Mouse (Mus musculus) erythroblast, embryonic 14.5 days (primary cell): ENCODE measurements around the gene Mpv17l2. TPM values are rescaled to one million over a fixed set of nuclear protein-coding genes. Genes with fewer than 3 reads are reported as not detected.

Experiments used
- H3K27me3 ChIP-seq: 2 replicates; pipeline ENCODE4 v1.6.1; 2012; ENCODE audit warnings: inconsistent platforms; ENCODE audit not compliant: control insufficient read depth
- H3K36me3 ChIP-seq: 2 replicates; pipeline ENCODE4 v1.6.1; 2012; ENCODE audit warnings: mild to moderate bottlenecking, inconsistent platforms; ENCODE audit not compliant: control insufficient read depth
- H3K4me1 ChIP-seq: 2 replicates; pipeline ENCODE4 v1.6.1; 2012; ENCODE audit warnings: inconsistent platforms; ENCODE audit not compliant: control insufficient read depth
- H3K4me3 ChIP-seq: replicated peaks from 2 replicates; pipeline ENCODE3; 2012; ENCODE audit warnings: moderate library complexity, mild to moderate bottlenecking, inconsistent platforms
- H3K9me3 ChIP-seq: 2 replicates; pipeline ENCODE4 v1.6.1; 2012; ENCODE audit warnings: low read length, inconsistent platforms, mixed read lengths; ENCODE audit not compliant: control insufficient read depth
- GATA1 ChIP-seq: IDR thresholded peaks from 2 replicates; pipeline ENCODE4 v1.6.1; 2012; ENCODE audit warnings: low read length, inconsistent platforms, mixed read lengths
- TAL1 ChIP-seq: IDR thresholded peaks from 3 replicates; pipeline ENCODE4 v1.6.1; 2012; ENCODE audit warnings: low read length, inconsistent platforms, mixed read lengths
- polyA plus RNA-seq: library from polyadenylated mRNA; stranded (reverse); fragments of >175 nt; gene quantifications from 2 replicates; pipeline ENCODE4 v1.2.3, GENCODE M21; 2012

The Mpv17l2 gene
- 11.4 and 15.6 TPM in 2 replicates for polyA plus RNA-seq

GRCm38 (mm10) chr8:70760775-70761406 lies at the start of gene Mpv17l2:
Gene Mpv17l2 (minus strand): TSS chr8:70760946.
- Histone ChIP-seq H3K36me3 (peaks cover 56% of the 10 kb centered on the region), H3K4me3 (peak within 1 kb of the TSS; percentile 80), H3K9me3 (no peaks in the 10 kb centered on the region), H3K4me1 (peaks cover 91% of the 10 kb centered on the region), H3K27me3 (no peaks in the 10 kb centered on the region)
- TF ChIP-seq GATA1, result no peak
- no peak for TF ChIP-seq TAL1

- Histone ChIP-seq H3K4me3 (no peak overlapping the region), H3K4me1 (peaks cover 34% of the 10 kb centered on the region), H3K36me3 (no peaks in the 10 kb centered on the region), H3K27me3 (peaks cover 18% of the 10 kb centered on the region), H3K9me3 (no peaks in the 10 kb centered on the region)
- no peak for TF ChIP-seq GATA1
- no peak for TF ChIP-seq TAL1
These were observed 48.4 kb upstream of the Mpv17l2 start for GRCm38 (mm10) chr8:70808955-70809701.

GRCm38 (mm10) chr8:70808239-70808638 lies 47.5 kb upstream of the Mpv17l2 start, which contains the start of gene Il12rb1:
Gene Il12rb1 (plus strand): TSS chr8:70808449.
- H3K4me3 ChIP-seq, result no peak within 1 kb of the TSS
- H3K9me3 ChIP-seq, result no peaks in the 10 kb centered on the region
- H3K4me1 ChIP-seq, result peaks cover 43% of the 10 kb centered on the region
- H3K36me3 ChIP-seq, result no peaks in the 10 kb centered on the region
- peaks cover 15% of the 10 kb centered on the region for H3K27me3 ChIP-seq
- TF ChIP-seq TAL1, result no peak
- TF ChIP-seq GATA1, result no peak

GRCm38 (mm10) chr8:70807304-70807703 lies 46.6 kb upstream of the Mpv17l2 start:
- TF ChIP-seq GATA1 (no peak), TAL1 (no peak)
- H3K4me1 ChIP-seq, result peaks cover 51% of the 10 kb centered on the region
- no peaks in the 10 kb centered on the region for H3K36me3 ChIP-seq
- H3K9me3 ChIP-seq, result no peaks in the 10 kb centered on the region
- H3K4me3 ChIP-seq, result no peak overlapping the region
- H3K27me3 ChIP-seq, result peaks cover 14% of the 10 kb centered on the region

DNA sequence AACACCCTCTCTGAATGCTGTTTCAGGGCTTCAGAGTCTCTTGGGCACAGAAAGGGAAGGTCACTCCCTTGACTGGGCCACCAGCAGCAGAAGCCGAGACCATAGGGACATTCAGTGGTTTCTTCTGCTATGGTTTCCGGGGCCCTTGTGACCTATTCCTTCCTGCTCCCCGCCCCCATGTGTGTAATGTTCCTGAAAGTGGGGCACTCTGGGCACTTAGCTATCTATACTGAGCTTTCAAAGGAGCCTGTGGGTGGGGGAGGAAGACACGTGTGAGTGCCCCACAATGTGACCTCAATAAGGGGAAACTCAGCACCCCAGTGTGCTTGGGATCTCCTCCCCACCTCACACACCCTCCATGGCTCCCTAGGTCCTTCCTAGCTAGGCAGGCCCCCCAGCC lies 45.8 kb upstream of the Mpv17l2 start:
- TF ChIP-seq GATA1 (no peak), TAL1 (no peak)
- Histone ChIP-seq H3K27me3 (peaks cover 14% of the 10 kb centered on the region), H3K9me3 (no peaks in the 10 kb centered on the region), H3K36me3 (no peaks in the 10 kb centered on the region), H3K4me3 (no peak overlapping the region), H3K4me1 (peaks cover 57% of the 10 kb centered on the region)

DNA sequence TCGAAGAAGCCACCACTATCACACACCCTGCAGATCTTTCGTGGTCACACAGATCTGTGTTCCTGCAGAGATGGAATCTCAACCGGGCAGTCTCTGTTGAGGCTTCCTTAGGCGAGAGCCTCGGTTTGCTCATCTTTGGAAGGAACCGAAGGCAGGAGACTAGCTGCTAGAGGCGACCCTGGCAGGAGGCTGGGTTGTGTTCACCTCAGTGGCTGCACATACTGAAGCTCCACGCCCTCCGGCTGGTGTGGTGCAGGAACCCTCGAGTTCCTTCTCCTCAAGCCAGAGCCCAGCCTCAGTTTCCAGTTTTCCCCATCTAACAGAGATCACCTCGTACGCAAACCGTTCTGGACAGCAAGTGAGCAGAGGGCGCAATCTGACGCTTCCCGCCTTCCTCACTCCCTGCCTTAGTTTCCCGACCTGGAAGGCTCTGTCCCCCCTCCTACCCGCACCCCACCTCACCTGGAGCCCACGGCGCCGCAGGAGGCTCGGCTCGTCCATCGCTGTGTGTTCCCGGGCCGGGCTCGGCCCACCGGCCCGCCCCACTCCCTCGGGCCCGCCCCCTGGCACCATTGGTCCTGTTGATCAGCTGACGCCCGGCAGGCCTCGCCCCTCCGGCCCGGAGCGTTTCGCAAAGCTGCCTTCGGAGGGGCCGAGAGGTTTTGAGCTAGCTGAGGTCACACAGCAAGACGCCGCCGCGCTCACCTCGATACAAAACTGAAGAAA lies 43.9 kb upstream of the Mpv17l2 start, which contains the start of gene Mast3:
TSS of gene Mast3 (minus strand) at position 574 of the 726 bp plus-strand sequence.
- Histone ChIP-seq H3K4me3 (peak within 1 kb of the TSS; percentile 66), H3K4me1 (peaks cover 57% of the 10 kb centered on the region), H3K36me3 (no peaks in the 10 kb centered on the region), H3K9me3 (no peaks in the 10 kb centered on the region), H3K27me3 (peaks cover 25% of the 10 kb centered on the region)
- TF ChIP-seq GATA1, result no peak
- TF ChIP-seq TAL1, result no peak

- peaks cover 33% of the 10 kb centered on the region for H3K27me3 ChIP-seq
- peaks cover 57% of the 10 kb centered on the region for H3K4me1 ChIP-seq
- H3K36me3 ChIP-seq, result no peaks in the 10 kb centered on the region
- H3K9me3 ChIP-seq, result no peaks in the 10 kb centered on the region
- H3K4me3 ChIP-seq, result peak overlapping the region; percentile 66
- TF ChIP-seq GATA1, result no peak
- TF ChIP-seq TAL1, result no peak
These were observed 43.2 kb upstream of the Mpv17l2 start for GRCm38 (mm10) chr8:70803761-70804480.

DNA sequence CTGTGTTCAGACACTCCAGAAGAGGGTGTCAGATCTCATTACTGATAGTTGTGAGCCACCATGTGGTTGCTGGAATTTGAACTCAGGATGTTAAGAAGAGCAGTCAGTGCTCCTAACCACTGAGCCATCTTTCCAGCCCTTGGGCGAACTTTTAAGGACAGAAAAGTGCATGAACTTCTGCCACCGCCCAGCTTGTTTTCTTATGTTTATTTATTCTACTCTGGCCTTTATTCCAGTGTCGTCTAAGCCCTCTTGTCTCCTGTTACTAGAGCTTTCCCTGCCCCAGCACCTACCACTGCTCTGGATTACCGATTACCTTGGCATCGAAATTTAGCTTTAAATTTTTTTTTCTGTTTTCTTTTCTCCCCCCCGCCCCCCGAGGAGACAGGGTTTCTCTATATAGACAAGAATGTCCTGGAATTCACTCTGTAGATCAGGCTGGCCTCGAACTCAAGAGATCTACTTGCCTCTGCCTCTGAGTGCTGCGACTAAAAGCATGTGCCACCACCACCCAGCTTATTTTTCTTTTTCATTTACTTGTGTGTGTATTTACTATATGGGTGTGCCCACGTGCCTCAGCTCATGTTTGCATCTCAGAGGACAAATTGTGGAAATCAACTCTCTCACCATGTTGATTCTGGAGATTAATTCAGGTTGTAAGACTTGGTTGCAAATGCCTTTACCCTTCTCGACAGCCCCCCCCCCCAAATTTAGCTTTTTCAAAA lies 42.2 kb upstream of the Mpv17l2 start:
- H3K4me1 ChIP-seq, result peaks cover 62% of the 10 kb centered on the region
- H3K27me3 ChIP-seq, result peaks cover 42% of the 10 kb centered on the region
- peak overlapping the region; percentile 66 for H3K4me3 ChIP-seq
- no peaks in the 10 kb centered on the region; the same call in 1 of the 2 replicates for H3K9me3 ChIP-seq
- H3K36me3 ChIP-seq, result no peaks in the 10 kb centered on the region
- TF ChIP-seq GATA1, result no peak
- no peak for TF ChIP-seq TAL1
